Mouse (Mus musculus) kidney, embryonic 14.5 days (tissue): ENCODE measurements at regions not wholly inside any gene's neighbourhood (a gene's known extent, or its start where the extent isn't known, plus 50 kb on each side); places are given as distances from the start of the nearest gene placed in this dataset.

Experiments used
- ATAC-seq: fragments of 200-750 bp; cut with Nextera tagmentation; 2 replicates; pipeline ENCODE4 v1.8.0; 2017; ENCODE audit warnings: moderate number of reproducible peaks, mild to moderate bottlenecking, moderate TSS enrichment, moderate library complexity; ENCODE audit not compliant: low FRiP score, low TSS enrichment
- H3K27ac ChIP-seq: fragments of 300-500 bp; sonication (generic); 2 replicates; pipeline ENCODE4 v1.5.1; 2014; ENCODE audit warnings: low read depth, mild to moderate bottlenecking, low read length, moderate library complexity, mixed read lengths
- H3K27me3 ChIP-seq: fragments of 300-500 bp; sonication (generic); 2 replicates; pipeline ENCODE4 v1.6.1; 2014; ENCODE audit warnings: mild to moderate bottlenecking, low read length; ENCODE audit not compliant: control insufficient read depth, insufficient read depth
- H3K36me3 ChIP-seq: fragments of 300-500 bp; sonication (generic); 2 replicates; pipeline ENCODE4 v1.6.1; 2014; ENCODE audit warnings: low read length, mixed read lengths; ENCODE audit not compliant: control insufficient read depth, insufficient read depth
- H3K4me1 ChIP-seq: fragments of 300-500 bp; sonication (generic); 2 replicates; pipeline ENCODE4 v1.6.1; 2014; ENCODE audit warnings: low read length, mixed read lengths; ENCODE audit not compliant: control insufficient read depth, insufficient read depth
- H3K4me2 ChIP-seq: fragments of 300-500 bp; sonication (generic); replicated peaks from 2 replicates; pipeline ENCODE4 v1.6.1; 2014; ENCODE audit warnings: low read depth, mild to moderate bottlenecking, low read length
- H3K4me3 ChIP-seq: fragments of 300-500 bp; sonication (generic); 2 replicates; pipeline ENCODE4 v1.5.1; 2014; ENCODE audit warnings: mild to moderate bottlenecking, low read length
- H3K9ac ChIP-seq: fragments of 300-500 bp; sonication (generic); 2 replicates; pipeline ENCODE4 v1.6.1; 2014; ENCODE audit warnings: low read depth, mild to moderate bottlenecking, low read length, moderate library complexity
- H3K9me3 ChIP-seq: fragments of 300-500 bp; sonication (generic); 2 replicates; pipeline ENCODE4 v1.6.1; 2016; ENCODE audit warnings: low read length; ENCODE audit not compliant: control insufficient read depth
- WGBS: fragments of 180-500 bp; shearing (Covaris S2); extraction: QIAGEN DNeasy Blood & Tissue Kit; methylation state at CpG from one replicate; pipeline ENCODE4 v1.1.7; 2014; 5-methylcytosine and 5-hydroxymethylcytosine counted together

DNA sequence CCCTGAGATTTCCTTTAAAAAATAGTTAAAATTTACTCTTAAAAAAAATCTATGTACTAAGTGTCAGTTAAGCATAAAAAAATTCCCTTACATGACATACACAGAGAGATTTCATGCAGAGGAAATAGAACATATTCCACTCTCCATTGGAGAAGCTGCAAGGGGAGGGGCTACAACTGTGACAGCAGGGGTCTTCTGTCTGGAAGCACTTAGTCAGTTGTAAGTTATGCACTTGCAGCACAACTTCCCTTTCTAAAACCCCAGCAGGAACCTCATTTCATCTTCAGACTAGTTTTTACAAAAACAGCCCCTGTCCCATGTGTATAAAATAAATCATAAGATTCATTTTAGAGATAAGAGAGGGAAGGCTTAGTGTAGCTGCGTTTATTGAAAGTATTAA, 109.0 kb upstream of the Rpl10l start:
- H3K9me3 ChIP-seq: no peaks in the 10 kb centered on the region
- no peak for ATAC-seq
- no peak overlapping the region for H3K4me2 ChIP-seq

DNA sequence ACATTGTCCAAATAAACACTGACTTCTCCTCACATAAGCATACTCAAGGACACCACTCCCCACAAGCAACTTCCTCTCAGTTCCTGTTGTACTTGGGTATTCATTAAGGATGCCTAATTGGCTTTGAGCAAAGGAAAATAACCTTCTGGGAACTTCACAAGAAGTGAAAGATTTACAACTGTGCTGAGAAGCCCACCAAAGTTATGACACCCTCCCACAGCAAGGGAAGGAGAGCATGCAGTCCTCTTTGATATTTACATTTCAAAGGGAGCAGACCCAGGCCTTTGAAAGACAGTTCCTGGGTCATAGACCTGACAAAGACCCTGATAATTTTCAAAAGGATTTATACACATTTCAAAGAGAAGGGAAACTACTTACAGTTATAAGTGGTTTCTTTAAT, 102.4 kb upstream of the Rpl10l start:
- H3K36me3 ChIP-seq: no peaks in the 10 kb centered on the region
- peak; percentile 72; the same call in 1 of the 2 replicates for ATAC-seq
- H3K27me3 ChIP-seq: no peaks in the 10 kb centered on the region
- no peak overlapping the region for H3K4me3 ChIP-seq
- H3K4me1 ChIP-seq: no peaks in the 10 kb centered on the region
- H3K9me3 ChIP-seq: no peaks in the 10 kb centered on the region
- no peak overlapping the region for H3K9ac ChIP-seq
- H3K27ac ChIP-seq: no peak overlapping the region
- H3K4me2 ChIP-seq: no peak overlapping the region

More for the DNA sequence above, 109.0 kb upstream of the Rpl10l start:
- H3K4me3 ChIP-seq: no peak overlapping the region
- H3K36me3 ChIP-seq: no peaks in the 10 kb centered on the region
- no peaks in the 10 kb centered on the region for H3K27me3 ChIP-seq
- H3K27ac ChIP-seq: no peak overlapping the region
- H3K9ac ChIP-seq: no peak overlapping the region
- 40% methylated on average over 1 of the region's 1 CpGs for WGBS
- no peaks in the 10 kb centered on the region for H3K4me1 ChIP-seq

DNA sequence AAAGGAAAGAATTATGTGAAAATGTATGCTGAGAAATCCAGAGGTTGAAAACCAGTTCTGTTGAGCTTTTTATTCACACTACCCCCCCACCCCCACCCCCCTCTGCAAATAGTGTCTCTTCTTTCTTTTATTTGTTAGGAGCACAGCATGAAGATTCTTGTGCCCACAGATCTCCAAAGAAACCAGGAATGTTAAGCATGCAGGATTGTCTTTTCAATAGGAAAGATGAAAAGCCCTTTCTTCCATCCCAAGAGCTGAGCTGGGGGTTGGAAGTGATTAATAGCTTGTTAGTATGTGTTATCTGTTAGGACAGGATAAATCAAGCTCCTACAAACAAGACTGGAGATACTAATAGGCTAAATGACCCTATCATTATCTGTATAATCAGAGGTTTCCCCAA, 55.0 kb upstream of the Rpl10l start:
- no peak overlapping the region for H3K4me3 ChIP-seq
- no peak overlapping the region for H3K27ac ChIP-seq
- no peaks in the 10 kb centered on the region for H3K36me3 ChIP-seq
- H3K4me1 ChIP-seq: no peaks in the 10 kb centered on the region
- no peak for ATAC-seq
- H3K9ac ChIP-seq: no peak overlapping the region
- H3K27me3 ChIP-seq: no peaks in the 10 kb centered on the region
- no peaks in the 10 kb centered on the region for H3K9me3 ChIP-seq
- no peak overlapping the region for H3K4me2 ChIP-seq
